Mouse (Mus musculus): ENCODE data around the gene Gm11562. TPM values are rescaled to one million over a fixed set of nuclear protein-coding genes. Genes with fewer than 3 reads are reported as not detected.
"Not testable (repeated sequence)": the region's sequence is repeated elsewhere in the genome, so short reads cannot be mapped to it uniquely, and the experiment has no call there.

Gene Gm11562
- polyA plus RNA-seq, 1 experiment from 2014 or later: not detected

- not testable (repeated sequence) for ATAC-seq (ENCODE audit: low read depth); H3K9me3 ChIP-seq (ENCODE audit: control insufficient read depth, low read length); H3K27ac ChIP-seq (ENCODE audit: low read length); H3K27me3 ChIP-seq (ENCODE audit: control insufficient read depth, insufficient read depth, low read depth, low read length); H3K4me1 ChIP-seq (replicated peaks; ENCODE audit: control insufficient read depth, insufficient read depth, low read length); H3K9ac ChIP-seq (ENCODE audit: low read length); H3K4me3 ChIP-seq (ENCODE audit: low read length); H3K36me3 ChIP-seq (ENCODE audit: control insufficient read depth, insufficient read depth, low read length); H3K4me2 ChIP-seq (ENCODE audit: low read depth, low read length)
- 83% methylated on average over 9 of the region's 9 CpGs for WGBS
These were observed 23.5 kb upstream of the Gm11562 start, which contains the start of gene Krtap4-7 for GRCm38 (mm10) chr11:99643635-99644139. TSS of gene Krtap4-7 (minus strand) at chr11:99644089.

GRCm38 (mm10) chr11:99640926-99641325 is 20.7 kb upstream of the Gm11562 start:
- no peak overlapping the region for H3K27ac ChIP-seq (ENCODE audit: low read length)
- no peak overlapping the region for H3K9ac ChIP-seq (ENCODE audit: low read length)
- no peaks in the 10 kb centered on the region for H3K9me3 ChIP-seq (ENCODE audit: control insufficient read depth, low read length)
- ATAC-seq (ENCODE audit: low read depth): no peak
- no peaks in the 10 kb centered on the region for H3K36me3 ChIP-seq (ENCODE audit: control insufficient read depth, insufficient read depth, low read length)
- no peaks in the 10 kb centered on the region for H3K4me1 ChIP-seq (replicated peaks; ENCODE audit: control insufficient read depth, insufficient read depth, low read length)
- H3K27me3 ChIP-seq (ENCODE audit: control insufficient read depth, insufficient read depth, low read depth, low read length): no peaks in the 10 kb centered on the region
- H3K4me2 ChIP-seq (ENCODE audit: low read depth, low read length): no peak overlapping the region
- 23% methylated on average over 1 of the region's 1 CpGs for WGBS
- no peak overlapping the region for H3K4me3 ChIP-seq (ENCODE audit: low read length)

- no peaks in the 10 kb centered on the region for H3K27me3 ChIP-seq (ENCODE audit: control insufficient read depth, insufficient read depth, low read depth, low read length)
- no peak for ATAC-seq (ENCODE audit: low read depth)
- no peaks in the 10 kb centered on the region for H3K4me1 ChIP-seq (replicated peaks; ENCODE audit: control insufficient read depth, insufficient read depth, low read length)
- H3K9me3 ChIP-seq (ENCODE audit: control insufficient read depth, low read length): no peaks in the 10 kb centered on the region
- H3K9ac ChIP-seq (ENCODE audit: low read length): no peak overlapping the region
- no peak overlapping the region for H3K4me3 ChIP-seq (ENCODE audit: low read length)
- no peaks in the 10 kb centered on the region for H3K36me3 ChIP-seq (ENCODE audit: control insufficient read depth, insufficient read depth, low read length)
- H3K27ac ChIP-seq (ENCODE audit: low read length): no peak overlapping the region
- 52% methylated on average over 1 of the region's 1 CpGs for WGBS
- no peak overlapping the region for H3K4me2 ChIP-seq (ENCODE audit: low read depth, low read length)
These were observed 16.9 kb upstream of the Gm11562 start for GRCm38 (mm10) chr11:99637086-99637485.

GRCm38 (mm10) chr11:99634653-99635134 is 14.5 kb upstream of the Gm11562 start, which contains the start of gene Krtap4-2:
TSS of gene Krtap4-2 (minus strand) at chr11:99635084.
- H3K4me1 ChIP-seq (replicated peaks; ENCODE audit: control insufficient read depth, insufficient read depth, low read length): no peaks in the 10 kb centered on the region
- H3K9me3 ChIP-seq (ENCODE audit: control insufficient read depth, low read length): no peaks in the 10 kb centered on the region
- no peak within 1 kb of the TSS for H3K4me2 ChIP-seq (ENCODE audit: low read depth, low read length)
- ATAC-seq (ENCODE audit: low read depth): no peak
- H3K27ac ChIP-seq (ENCODE audit: low read length): no peak within 1 kb of the TSS
- H3K4me3 ChIP-seq (ENCODE audit: low read length): no peak within 1 kb of the TSS
- no peaks in the 10 kb centered on the region for H3K36me3 ChIP-seq (ENCODE audit: control insufficient read depth, insufficient read depth, low read length)
- WGBS: 40% methylated on average over 5 of the region's 8 CpGs
- no peaks in the 10 kb centered on the region for H3K27me3 ChIP-seq (ENCODE audit: control insufficient read depth, insufficient read depth, low read depth, low read length)
- H3K9ac ChIP-seq (ENCODE audit: low read length): no peak within 1 kb of the TSS

- WGBS: 67% methylated on average over 2 of the region's 2 CpGs
- H3K4me1 ChIP-seq (replicated peaks; ENCODE audit: control insufficient read depth, insufficient read depth, low read length): no peaks in the 10 kb centered on the region
- no peak overlapping the region for H3K9ac ChIP-seq (ENCODE audit: low read length)
- no peaks in the 10 kb centered on the region for H3K9me3 ChIP-seq (ENCODE audit: control insufficient read depth, low read length)
- H3K27me3 ChIP-seq (ENCODE audit: control insufficient read depth, insufficient read depth, low read depth, low read length): no peaks in the 10 kb centered on the region
- H3K4me2 ChIP-seq (ENCODE audit: low read depth, low read length): no peak overlapping the region
- no peak for ATAC-seq (ENCODE audit: low read depth)
- H3K4me3 ChIP-seq (ENCODE audit: low read length): no peak overlapping the region
- no peak overlapping the region for H3K27ac ChIP-seq (ENCODE audit: low read length)
- no peaks in the 10 kb centered on the region for H3K36me3 ChIP-seq (ENCODE audit: control insufficient read depth, insufficient read depth, low read length)
These were observed 13.1 kb upstream of the Gm11562 start for GRCm38 (mm10) chr11:99633293-99633692.

GRCm38 (mm10) chr11:99630890-99631289 is 10.7 kb upstream of the Gm11562 start:
- Histone ChIP-seq H3K4me2 (ENCODE audit: low read depth, low read length) (no peak overlapping the region), H3K4me1 (replicated peaks; ENCODE audit: control insufficient read depth, insufficient read depth, low read length) (no peaks in the 10 kb centered on the region), H3K36me3 (ENCODE audit: control insufficient read depth, insufficient read depth, low read length) (no peaks in the 10 kb centered on the region), H3K27me3 (ENCODE audit: control insufficient read depth, insufficient read depth, low read depth, low read length) (no peaks in the 10 kb centered on the region), H3K9me3 (ENCODE audit: control insufficient read depth, low read length) (no peaks in the 10 kb centered on the region), H3K27ac (ENCODE audit: low read length) (no peak overlapping the region), H3K4me3 (ENCODE audit: low read length) (no peak overlapping the region), H3K9ac (ENCODE audit: low read length) (no peak overlapping the region)
- no peak for ATAC-seq (ENCODE audit: low read depth)
- WGBS: 45% methylated on average over 3 of the region's 3 CpGs

GRCm38 (mm10) chr11:99628138-99628537 is 7.9 kb upstream of the Gm11562 start, which contains the start of gene Krtap4-1:
TSS of gene Krtap4-1 (minus strand) at chr11:99628238.
- Histone ChIP-seq H3K4me2 (ENCODE audit: low read depth, low read length) (no peak within 1 kb of the TSS), H3K4me3 (ENCODE audit: low read length) (no peak within 1 kb of the TSS), H3K36me3 (ENCODE audit: control insufficient read depth, insufficient read depth, low read length) (no peaks in the 10 kb centered on the region), H3K9me3 (ENCODE audit: control insufficient read depth, low read length) (no peaks in the 10 kb centered on the region), H3K9ac (ENCODE audit: low read length) (no peak within 1 kb of the TSS), H3K27me3 (ENCODE audit: control insufficient read depth, insufficient read depth, low read depth, low read length) (no peaks in the 10 kb centered on the region), H3K27ac (ENCODE audit: low read length) (no peak within 1 kb of the TSS), H3K4me1 (replicated peaks; ENCODE audit: control insufficient read depth, insufficient read depth, low read length) (no peaks in the 10 kb centered on the region)
- WGBS: 75% methylated on average over 4 of the region's 4 CpGs
- no peak for ATAC-seq (ENCODE audit: low read depth)

GRCm38 (mm10) chr11:99614796-99615363 is 5.4 kb downstream of the Gm11562 start, which contains the start of gene Krtap2-4:
TSS of gene Krtap2-4 (minus strand) at chr11:99614846.
- WGBS: 45% methylated on average over 3 of the region's 3 CpGs
- no peaks in the 10 kb centered on the region for H3K4me1 ChIP-seq (replicated peaks; ENCODE audit: control insufficient read depth, insufficient read depth, low read length)
- H3K27ac ChIP-seq (ENCODE audit: low read length): no peak within 1 kb of the TSS
- no peaks in the 10 kb centered on the region for H3K9me3 ChIP-seq (ENCODE audit: control insufficient read depth, low read length)
- H3K4me3 ChIP-seq (ENCODE audit: low read length): no peak within 1 kb of the TSS
- no peak within 1 kb of the TSS for H3K4me2 ChIP-seq (ENCODE audit: low read depth, low read length)
- H3K27me3 ChIP-seq (ENCODE audit: control insufficient read depth, insufficient read depth, low read depth, low read length): no peaks in the 10 kb centered on the region
- no peak for ATAC-seq (ENCODE audit: low read depth)
- no peak within 1 kb of the TSS for H3K9ac ChIP-seq (ENCODE audit: low read length)
- no peaks in the 10 kb centered on the region for H3K36me3 ChIP-seq (ENCODE audit: control insufficient read depth, insufficient read depth, low read length)

GRCm38 (mm10) chr11:99610089-99610488 is 10.1 kb downstream of the Gm11562 start, which contains the start of gene Gm11937:
TSS of gene Gm11937 (minus strand) at chr11:99610189.
- not testable (repeated sequence) for H3K4me1 ChIP-seq (replicated peaks; ENCODE audit: control insufficient read depth, insufficient read depth, low read length); H3K27me3 ChIP-seq (ENCODE audit: control insufficient read depth, insufficient read depth, low read depth, low read length); H3K27ac ChIP-seq (ENCODE audit: low read length); ATAC-seq (ENCODE audit: low read depth); H3K4me3 ChIP-seq (ENCODE audit: low read length); H3K9me3 ChIP-seq (ENCODE audit: control insufficient read depth, low read length); H3K36me3 ChIP-seq (ENCODE audit: control insufficient read depth, insufficient read depth, low read length); H3K4me2 ChIP-seq (ENCODE audit: low read depth, low read length); H3K9ac ChIP-seq (ENCODE audit: low read length)
- WGBS: 73% methylated on average over 1 of the region's 2 CpGs
